Mouse (Mus musculus): ENCODE data around the gene Gm45837. TPM values are rescaled to one million over a fixed set of nuclear protein-coding genes. Genes with fewer than 3 reads are reported as not detected.
"Not testable (repeated sequence)": the region's sequence is repeated elsewhere in the genome, so short reads cannot be mapped to it uniquely, and the experiment has no call there.

Gm45837 gene
- polyA plus RNA-seq, 1 experiment from 2014 or later = not detected

- H3K4me1 ChIP-seq (replicated peaks; ENCODE audit: control insufficient read depth, insufficient read depth, low read length); H3K27me3 ChIP-seq (replicated peaks; ENCODE audit: control insufficient read depth, insufficient read depth, low read length); H3K4me3 ChIP-seq (replicated peaks; ENCODE audit: low read length); H3K36me3 ChIP-seq (ENCODE audit: control insufficient read depth, insufficient read depth); H3K9me3 ChIP-seq (ENCODE audit: control insufficient read depth, low read length); H3K27ac ChIP-seq (ENCODE audit: low read length); H3K4me2 ChIP-seq (ENCODE audit: low read length); ATAC-seq; H3K9ac ChIP-seq (replicated peaks; ENCODE audit: low read depth, low read length): not testable (repeated sequence)
- 92% methylated on average over 3 of the region's 3 CpGs for WGBS
Measured at GRCm38 (mm10) chr7:101555473-101555872, 144.8 kb downstream of the Gm45837 start.

DNA sequence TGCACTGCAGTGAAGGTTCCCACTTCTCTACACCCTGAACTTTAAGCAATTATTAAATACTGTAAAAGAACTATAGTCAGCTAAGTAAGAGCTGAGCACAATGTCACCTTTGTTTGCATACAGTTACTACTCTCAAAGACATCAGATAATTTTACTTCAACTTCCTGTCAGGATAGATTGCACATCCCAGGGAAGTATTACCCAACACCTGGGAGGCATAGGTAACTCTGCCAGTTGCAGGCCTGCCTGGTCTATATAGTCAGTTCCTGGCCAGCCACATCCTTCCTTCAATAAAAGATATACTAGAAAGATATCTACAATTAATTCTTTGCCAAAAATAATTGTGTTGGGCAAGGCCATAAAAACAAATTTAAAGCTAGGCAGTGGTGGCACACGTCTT is 146.7 kb downstream of the Gm45837 start:
- 83% methylated on average over 1 of the region's 1 CpGs for WGBS
- no peak overlapping the region for H3K27ac ChIP-seq (ENCODE audit: low read length)

GRCm38 (mm10) chr7:101559393-101559792 is 148.7 kb downstream of the Gm45837 start:
- not testable (repeated sequence) for H3K27ac ChIP-seq (ENCODE audit: low read length); ATAC-seq; H3K9me3 ChIP-seq (ENCODE audit: control insufficient read depth, low read length); H3K9ac ChIP-seq (replicated peaks; ENCODE audit: low read depth, low read length); H3K27me3 ChIP-seq (replicated peaks; ENCODE audit: control insufficient read depth, insufficient read depth, low read length); H3K4me2 ChIP-seq (ENCODE audit: low read length); H3K36me3 ChIP-seq (ENCODE audit: control insufficient read depth, insufficient read depth); H3K4me3 ChIP-seq (replicated peaks; ENCODE audit: low read length); H3K4me1 ChIP-seq (replicated peaks; ENCODE audit: control insufficient read depth, insufficient read depth, low read length)
- WGBS = 79% methylated on average over 5 of the region's 5 CpGs

More for the DNA sequence above, 146.7 kb downstream of the Gm45837 start:
- no peak overlapping the region for H3K4me2 ChIP-seq (ENCODE audit: low read length)
- ATAC-seq = no peak
- no peaks in the 10 kb centered on the region for H3K4me1 ChIP-seq (replicated peaks; ENCODE audit: control insufficient read depth, insufficient read depth, low read length)
- H3K27me3 ChIP-seq (replicated peaks; ENCODE audit: control insufficient read depth, insufficient read depth, low read length) = no peaks in the 10 kb centered on the region
- no peak overlapping the region for H3K4me3 ChIP-seq (replicated peaks; ENCODE audit: low read length)
- H3K9me3 ChIP-seq (ENCODE audit: control insufficient read depth, low read length) = no peaks in the 10 kb centered on the region
- H3K9ac ChIP-seq (replicated peaks; ENCODE audit: low read depth, low read length) = no peak overlapping the region
- no peaks in the 10 kb centered on the region for H3K36me3 ChIP-seq (ENCODE audit: control insufficient read depth, insufficient read depth)

MicroRNAs encoded within 50 kb of the gene (microRNA counts, 519-probe panel; counts per million panel counts)
- microRNA mmu-miR-139-3p (1,036 counts per million, percentile 7 among the panel's probes with 10 or more counts), microRNA mmu-miR-139-5p (2,291 counts per million, percentile 51 among the panel's probes with 10 or more counts)

Small RNAs within 50 kb of the gene (microRNA-seq; reads per million reads assigned to microRNA genes)
- gene Mir139 = 4,977 reads per million, percentile 91 among the genes with 10 or more reads in this experiment

Other genes with a start within 250 kb of the Gm45837 start
- gene Atg16l2, start 108.6 kb upstream of the Gm45837 start, polyA plus RNA-seq (2015; fragmentation: Nextera tagmentation; extraction: Ambion mirVana) = 28.7 and 33.0 TPM in 2 replicates
- 6.1 and 6.2 TPM in 2 replicates for gene Stard10, start 93.8 kb upstream of the Gm45837 start, polyA plus RNA-seq (2015; fragmentation: Nextera tagmentation; extraction: Ambion mirVana)
- gene Arap1, start 62.8 kb upstream of the Gm45837 start, polyA plus RNA-seq (2015; fragmentation: Nextera tagmentation; extraction: Ambion mirVana) = 7.7 and 8.8 TPM in 2 replicates
- gene Pde2a, start 10.8 kb downstream of the Gm45837 start, polyA plus RNA-seq (2015; fragmentation: Nextera tagmentation; extraction: Ambion mirVana) = 55.9 and 58.6 TPM in 2 replicates
- not detected in 2 replicates for gene Art2b, start 174.7 kb downstream of the Gm45837 start, polyA plus RNA-seq (2015; fragmentation: Nextera tagmentation; extraction: Ambion mirVana)

Data from forebrain, embryonic 16.5 days (tissue).